Mouse (Mus musculus) spleen, adult 10 weeks (tissue): ENCODE data around the gene Edn1. TPM values are rescaled to one million over a fixed set of nuclear protein-coding genes. Genes with fewer than 3 reads are reported as not detected.

ENCODE experiments used
- polyA plus RNA-seq: library from polyadenylated mRNA; stranded (reverse); fragments of 350-450 nt; fragmentation: Illumina TruSeq; extraction: RNeasy Lipid Tissue Mini Kit (QIAGEN cat#74804); gene quantifications from one replicate; pipeline ENCODE4 v1.2.3, GENCODE M21; 2015; ENCODE audit warnings: low replicate concordance; ENCODE audit not compliant: insufficient read depth

Gene Edn1
- 1.8 TPM for polyA plus RNA-seq

GRCm38 (mm10) chr13:42301161-42301721 lies at the start of gene Edn1:
Gene Edn1 (plus strand): TSS chr13:42301476.

Other genes with a start within 250 kb of the Edn1 start
- 40.6 TPM for gene Hivep1, start 249.5 kb upstream of the Edn1 start, polyA plus RNA-seq